ENCODE assay signal across 8 mouse cellular contexts in genomic region chr1:79857681-79858388, GRCm38 (mm10). TPM values are rescaled to one million over a fixed set of nuclear protein-coding genes. Genes with fewer than 3 reads are reported as not detected.
DNase-seq lines count a peak whose midpoint lies in the region; ATAC-seq lines count a peak whose summit lies in the region.

No protein-coding gene starts in this region.

- H3K4me1 ChIP-seq in erythroblast, embryonic 14.5 days (ENCODE audit: control insufficient read depth): no peaks in the 10 kb centered on the region
- H3K4me1 ChIP-seq in neural tube, embryonic 11.5 days (ENCODE audit: control insufficient read depth, insufficient read depth, low read length): peaks cover 9% of the 10 kb centered on the region; the same call in 1 of the 2 replicates
- peaks cover 20% of the 10 kb centered on the region for H3K4me1 ChIP-seq in hindbrain, embryonic 14.5 days (replicated peaks; ENCODE audit: control insufficient read depth, insufficient read depth, low read length)

- peak overlapping the region; percentile 42 for H3K4me3 ChIP-seq in erythroblast, embryonic 14.5 days (replicated peaks)
- peak overlapping the region; percentile 68 for H3K4me3 ChIP-seq in neural tube, embryonic 11.5 days (ENCODE audit: low read depth, low read length)
- peak overlapping the region; percentile 90 for H3K4me3 ChIP-seq in hindbrain, embryonic 14.5 days (replicated peaks; ENCODE audit: low read length)

- no peak for DNase-seq in neural tube, embryonic 11.5 days (ENCODE audit: low spot score)
- DNase-seq in neural tube, embryonic 10.5 days (ENCODE audit: extremely low spot score, low spot score): no peak
- no peak for DNase-seq in hindbrain, embryonic 14.5 days (ENCODE audit: low spot score)
- no peak for DNase-seq in thymus, postnatal 25 days
- no peak for DNase-seq in layer of hippocampus, postnatal 14 days (ENCODE audit: low spot score in 2 of 2)

- 3% methylated on average over 30 of the region's 32 CpGs for WGBS in neural tube, embryonic 11.5 days
- 2% methylated on average over 32 of the region's 32 CpGs for WGBS in hindbrain, embryonic 14.5 days

- H3K9me3 ChIP-seq in erythroblast, embryonic 14.5 days (ENCODE audit: control insufficient read depth, low read length): no peaks in the 10 kb centered on the region
- H3K9me3 ChIP-seq in neural tube, embryonic 11.5 days (ENCODE audit: control insufficient read depth, low read length): no peaks in the 10 kb centered on the region
- H3K9me3 ChIP-seq in hindbrain, embryonic 14.5 days (ENCODE audit: control insufficient read depth, low read length): no peaks in the 10 kb centered on the region

- peak overlapping the region; percentile 82 for H3K9ac ChIP-seq in neural tube, embryonic 11.5 days (ENCODE audit: low read length)
- peak overlapping the region; percentile 84 for H3K9ac ChIP-seq in hindbrain, embryonic 14.5 days

- no peak for ATAC-seq in erythroblast, adult 5-6 weeks (replicated peaks; ENCODE audit: low FRiP score, poor library complexity, severe bottlenecking)
- peak; percentile 29 for ATAC-seq in neural tube, embryonic 11.5 days (ENCODE audit: insufficient read depth, low FRiP score, low TSS enrichment)
- ATAC-seq in hindbrain, embryonic 14.5 days (ENCODE audit: low FRiP score): peak; percentile 38
- ATAC-seq in megakaryocyte-erythroid progenitor cell, adult 5-6 weeks (replicated peaks; ENCODE audit: low FRiP score, low TSS enrichment, poor library complexity, severe bottlenecking): 0 out of 2 replicates have a peak, but pooled peaks have one; percentile 22

- peaks cover 43% of the 10 kb centered on the region for H3K27me3 ChIP-seq in erythroblast, embryonic 14.5 days (ENCODE audit: control insufficient read depth)
- H3K27me3 ChIP-seq in neural tube, embryonic 11.5 days (ENCODE audit: control insufficient read depth, insufficient read depth, low read length): peaks cover 3% of the 10 kb centered on the region; the same call in 1 of the 2 replicates
- no peaks in the 10 kb centered on the region for H3K27me3 ChIP-seq in hindbrain, embryonic 14.5 days (ENCODE audit: control insufficient read depth, insufficient read depth, low read length)

- H3K4me2 ChIP-seq in neural tube, embryonic 11.5 days (ENCODE audit: low read depth): peak overlapping the region; percentile 92
- peak overlapping the region; percentile 93 for H3K4me2 ChIP-seq in hindbrain, embryonic 14.5 days (replicated peaks)

- H3K27ac ChIP-seq in neural tube, embryonic 11.5 days (ENCODE audit: low read depth, low read length): no peak overlapping the region
- peak overlapping the region; percentile 43; the same call in 1 of the 2 replicates for H3K27ac ChIP-seq in hindbrain, embryonic 14.5 days

- no peaks in the 10 kb centered on the region for H3K36me3 ChIP-seq in erythroblast, embryonic 14.5 days (ENCODE audit: control insufficient read depth)
- H3K36me3 ChIP-seq in neural tube, embryonic 11.5 days (ENCODE audit: control insufficient read depth, insufficient read depth, low read length): no peaks in the 10 kb centered on the region
- H3K36me3 ChIP-seq in hindbrain, embryonic 14.5 days (replicated peaks; ENCODE audit: control insufficient read depth, insufficient read depth): no peaks in the 10 kb centered on the region

RNA-seq across cellular contexts. Expression of gene Serpine2, which starts 3.1 kb away (rescaled TPM):
- 0.02 TPM in 2 replicates for polyA plus RNA-seq in erythroblast, embryonic 14.5 days (2012)
- total RNA-seq in erythroblast, adult 5-6 weeks (2015; ENCODE audit: low replicate concordance): 6.9 and 38.2 TPM in 2 replicates
- total RNA-seq in erythroblast, adult 5-6 weeks (2017; ENCODE audit: low replicate concordance): 3.3 and 6.8 TPM in 2 replicates
- 116 and 122 TPM in 2 replicates for polyA plus RNA-seq in neural tube, embryonic 11.5 days (2014; fragmentation: Nextera tagmentation; extraction: Ambion mirVana)
- 328 and 356 TPM in 2 replicates for polyA plus RNA-seq in hindbrain, embryonic 14.5 days (2014; fragmentation: Nextera tagmentation; extraction: Ambion mirVana)
- total RNA-seq in megakaryocyte-erythroid progenitor cell, adult 5-6 weeks (2014; fragmentation: Nextera tagmentation): 4.6 TPM in 1 of 2 replicates, not detected in the other
- 2.4 TPM in 1 of 2 replicates, not detected in the other for total RNA-seq in megakaryocyte-erythroid progenitor cell, adult 5-6 weeks (2017)
- total RNA-seq in layer of hippocampus, postnatal 14 days (2021): 100 to 1,000 TPM; 178 to 195 TPM

Comparison
In these comparisons a context has a peak if more than half of its experiments do, and no peak if none do; other contexts are left out.
1. RNA of gene Serpine2, which starts 3.1 kb away (total RNA-seq): 178 to 195 TPM in layer of hippocampus, postnatal 14 days; 3.3 to 38.2 TPM in erythroblast, adult 5-6 weeks and 2.4 to 4.6 TPM in megakaryocyte-erythroid progenitor cell, adult 5-6 weeks; every median in the first group is over 4 times any median in the second.
2. Peak in every context shown above with its lines, with median percentiles within 50 percentile points of each other: H3K4me3 ChIP-seq.